Mouse (Mus musculus): ENCODE data around the gene Pck2. TPM values are rescaled to one million over a fixed set of nuclear protein-coding genes. Genes with fewer than 3 reads are reported as not detected.

Pck2 gene
- polyA plus RNA-seq, 1 experiment from 2014 or later: 23.3 TPM

DNA sequence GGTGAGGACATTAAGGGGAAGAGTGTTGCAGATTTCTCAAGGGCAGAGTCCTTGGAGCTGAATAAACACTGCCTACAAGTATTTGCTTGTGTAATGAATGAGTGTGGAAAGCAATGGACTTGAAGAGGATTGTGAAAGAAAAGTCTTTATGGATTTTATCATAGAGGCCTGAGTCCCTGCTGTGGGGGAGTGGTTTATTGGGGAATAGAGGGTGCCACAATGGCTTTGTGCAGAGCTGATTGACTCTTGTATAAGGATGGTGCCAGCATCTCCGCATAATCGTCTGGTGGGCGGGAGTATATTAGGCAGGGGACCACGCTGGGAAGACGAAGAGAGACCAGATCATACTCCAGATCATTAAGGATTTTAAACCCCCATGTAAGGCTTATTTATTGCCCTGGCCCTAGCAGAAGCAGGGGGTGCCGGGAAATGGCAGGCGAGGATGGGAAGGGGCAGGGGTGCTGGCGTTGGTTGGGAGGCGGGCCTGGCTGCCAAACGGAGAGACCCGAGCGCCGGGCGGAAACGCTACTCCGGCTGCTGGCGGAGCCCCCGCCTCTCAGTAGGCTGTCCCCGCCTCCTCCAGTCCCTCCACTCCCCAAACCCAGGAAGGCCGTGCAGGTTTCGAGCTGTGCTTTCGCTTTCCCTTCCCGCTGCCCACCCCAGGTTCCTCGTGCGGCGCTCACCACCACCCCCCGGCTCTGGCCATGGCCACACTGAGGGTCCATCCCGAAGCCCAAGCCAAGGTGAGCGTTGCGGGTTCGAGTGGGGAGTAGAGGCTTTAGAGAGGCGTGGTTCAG, 38.0 kb downstream of the Pck2 start, which contains the start of gene Psme1:
Gene Psme1 (plus strand): TSS at position 253 of the 797 bp plus-strand sequence.
- Histone ChIP-seq H3K27me3 (replicated peaks; ENCODE audit: control insufficient read depth, insufficient read depth, low read length) (no peaks in the 10 kb centered on the region), H3K36me3 (ENCODE audit: control insufficient read depth, insufficient read depth) (no peaks in the 10 kb centered on the region), H3K9me3 (ENCODE audit: control insufficient read depth, low read length) (no peaks in the 10 kb centered on the region), H3K4me3 (replicated peaks; ENCODE audit: low read length) (peak within 1 kb of the TSS; percentile 84), H3K4me2 (ENCODE audit: low read length) (peak within 1 kb of the TSS; percentile 90), H3K27ac (ENCODE audit: low read length) (peak within 1 kb of the TSS; percentile 94), H3K9ac (replicated peaks; ENCODE audit: low read depth, low read length) (peak within 1 kb of the TSS; percentile 93), H3K4me1 (replicated peaks; ENCODE audit: control insufficient read depth, insufficient read depth, low read length) (peaks cover 15% of the 10 kb centered on the region)
- peak; percentile 96 for ATAC-seq
- WGBS: 0% methylated on average over 29 of the region's 32 CpGs

DNA sequence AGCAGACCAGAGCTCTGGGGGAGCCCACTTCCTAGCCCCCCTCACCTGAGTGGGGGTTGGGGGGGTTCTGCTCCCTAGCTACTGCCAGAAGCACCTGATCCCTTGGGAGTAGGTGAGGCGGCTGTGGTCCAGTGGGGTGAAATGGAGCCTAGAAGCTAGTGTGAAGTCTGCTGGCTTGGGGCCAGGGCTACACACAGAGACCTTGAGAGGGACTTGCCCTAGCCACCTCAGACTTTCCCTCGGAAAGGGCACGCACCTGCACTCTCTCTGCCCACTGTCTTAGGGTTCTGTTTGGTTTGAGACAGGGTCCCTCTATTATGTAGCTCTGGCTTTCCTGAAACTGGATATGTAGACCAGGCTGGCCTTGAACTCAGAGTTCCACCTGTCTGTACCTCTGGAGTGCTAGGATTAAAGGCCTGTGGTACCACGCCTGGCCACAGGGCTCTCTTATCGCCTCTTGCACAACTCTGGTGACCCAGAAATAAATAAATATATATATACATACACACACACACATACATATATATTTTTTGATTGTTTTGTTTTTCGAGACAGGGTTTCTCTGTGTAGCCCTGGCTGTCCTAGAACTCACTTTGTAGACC, 38.7 kb downstream of the Pck2 start:
- 30% methylated on average over 6 of the region's 6 CpGs for WGBS
- H3K4me1 ChIP-seq (replicated peaks; ENCODE audit: control insufficient read depth, insufficient read depth, low read length): peaks cover 15% of the 10 kb centered on the region
- ATAC-seq: no peak; the same call in 1 of the 2 replicates

GRCm38 (mm10) chr14:55579511-55580496, 39.7 kb downstream of the Pck2 start:
- Histone ChIP-seq H3K4me2 (ENCODE audit: low read length) (no peak overlapping the region), H3K9ac (replicated peaks; ENCODE audit: low read depth, low read length) (no peak overlapping the region), H3K36me3 (ENCODE audit: control insufficient read depth, insufficient read depth) (no peaks in the 10 kb centered on the region), H3K4me3 (replicated peaks; ENCODE audit: low read length) (no peak overlapping the region), H3K27ac (ENCODE audit: low read length) (no peak overlapping the region), H3K4me1 (replicated peaks; ENCODE audit: control insufficient read depth, insufficient read depth, low read length) (peaks cover 19% of the 10 kb centered on the region), H3K9me3 (ENCODE audit: control insufficient read depth, low read length) (no peaks in the 10 kb centered on the region), H3K27me3 (replicated peaks; ENCODE audit: control insufficient read depth, insufficient read depth, low read length) (no peaks in the 10 kb centered on the region)
- WGBS: 87% methylated on average over 23 of the region's 23 CpGs
- no peak for ATAC-seq

More for the DNA sequence above, 38.7 kb downstream of the Pck2 start:
- Histone ChIP-seq H3K27me3 (replicated peaks; ENCODE audit: control insufficient read depth, insufficient read depth, low read length) (no peaks in the 10 kb centered on the region), H3K4me3 (replicated peaks; ENCODE audit: low read length) (peak overlapping the region; percentile 84), H3K4me2 (ENCODE audit: low read length) (peak overlapping the region; percentile 90), H3K36me3 (ENCODE audit: control insufficient read depth, insufficient read depth) (no peaks in the 10 kb centered on the region), H3K27ac (ENCODE audit: low read length) (peak overlapping the region; percentile 94), H3K9ac (replicated peaks; ENCODE audit: low read depth, low read length) (peak overlapping the region; percentile 93), H3K9me3 (ENCODE audit: control insufficient read depth, low read length) (no peaks in the 10 kb centered on the region)

DNA sequence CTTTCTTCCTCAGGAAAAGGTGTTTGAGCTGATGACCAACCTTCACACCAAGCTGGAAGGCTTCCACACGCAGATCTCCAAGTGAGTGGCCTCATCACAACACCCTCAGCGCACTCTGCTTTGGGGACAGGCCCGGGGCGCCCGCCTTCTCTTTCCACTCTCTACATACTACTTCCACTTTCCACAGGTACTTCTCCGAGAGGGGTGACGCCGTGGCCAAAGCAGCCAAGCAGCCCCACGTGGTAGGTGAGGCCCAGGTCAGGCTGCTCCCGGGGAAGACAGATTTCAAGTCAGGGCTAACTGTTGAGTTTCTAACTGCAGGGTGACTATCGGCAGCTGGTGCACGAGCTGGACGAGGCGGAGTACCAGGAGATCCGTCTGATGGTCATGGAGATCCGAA, 40.7 kb downstream of the Pck2 start:
- 96% methylated on average over 16 of the region's 16 CpGs for WGBS

DNA sequence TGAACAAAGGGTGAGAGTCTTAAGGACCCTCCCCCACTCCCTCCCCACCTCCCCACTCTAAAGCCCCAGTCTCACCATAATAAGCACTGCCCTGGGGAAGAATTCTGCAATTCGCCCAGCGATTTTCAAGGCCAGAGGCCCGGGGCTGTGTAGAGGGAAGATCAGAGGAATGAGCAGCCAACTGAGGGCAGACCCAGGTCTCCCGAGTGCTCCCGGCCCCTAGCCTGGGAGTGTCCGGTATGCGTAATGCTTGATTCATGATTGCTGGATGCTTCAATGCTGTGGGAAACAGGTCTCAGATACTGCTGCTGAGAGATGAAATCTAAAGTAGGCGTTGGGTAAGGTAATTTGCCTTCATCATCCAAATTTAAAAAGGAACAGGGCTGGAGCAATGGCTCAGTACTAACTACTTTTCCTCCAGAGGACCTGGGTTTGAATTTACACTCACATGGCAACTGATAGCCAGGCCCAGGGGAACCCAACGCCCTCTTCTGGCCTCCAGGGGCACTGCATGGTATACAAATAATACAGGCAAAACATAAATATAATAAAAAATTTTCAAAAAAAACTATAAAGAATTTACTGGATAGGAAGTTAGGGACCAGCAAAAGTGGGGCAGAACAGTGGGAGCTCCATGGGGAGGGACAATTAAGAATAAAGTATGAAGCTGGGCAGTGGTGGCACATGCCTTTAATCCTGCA, 42.1 kb downstream of the Pck2 start:
- Histone ChIP-seq H3K27ac (ENCODE audit: low read length) (no peak overlapping the region), H3K9ac (replicated peaks; ENCODE audit: low read depth, low read length) (no peak overlapping the region), H3K4me3 (replicated peaks; ENCODE audit: low read length) (no peak overlapping the region), H3K4me2 (ENCODE audit: low read length) (no peak overlapping the region), H3K4me1 (replicated peaks; ENCODE audit: control insufficient read depth, insufficient read depth, low read length) (peaks cover 24% of the 10 kb centered on the region), H3K9me3 (ENCODE audit: control insufficient read depth, low read length) (no peaks in the 10 kb centered on the region), H3K27me3 (replicated peaks; ENCODE audit: control insufficient read depth, insufficient read depth, low read length) (no peaks in the 10 kb centered on the region), H3K36me3 (ENCODE audit: control insufficient read depth, insufficient read depth) (no peaks in the 10 kb centered on the region; the same call in 1 of the 2 replicates)
- 80% methylated on average over 9 of the region's 9 CpGs for WGBS
- no peak for ATAC-seq

More for the DNA sequence above, 40.7 kb downstream of the Pck2 start:
- no peak overlapping the region for H3K27ac ChIP-seq (ENCODE audit: low read length)
- peaks cover 24% of the 10 kb centered on the region for H3K4me1 ChIP-seq (replicated peaks; ENCODE audit: control insufficient read depth, insufficient read depth, low read length)
- H3K9me3 ChIP-seq (ENCODE audit: control insufficient read depth, low read length): no peaks in the 10 kb centered on the region
- no peak overlapping the region for H3K4me3 ChIP-seq (replicated peaks; ENCODE audit: low read length)
- H3K9ac ChIP-seq (replicated peaks; ENCODE audit: low read depth, low read length): no peak overlapping the region
- ATAC-seq: no peak
- no peak overlapping the region for H3K4me2 ChIP-seq (ENCODE audit: low read length)
- no peaks in the 10 kb centered on the region for H3K36me3 ChIP-seq (ENCODE audit: control insufficient read depth, insufficient read depth)
- H3K27me3 ChIP-seq (replicated peaks; ENCODE audit: control insufficient read depth, insufficient read depth, low read length): no peaks in the 10 kb centered on the region

GRCm38 (mm10) chr14:55584303-55584701, 44.2 kb downstream of the Pck2 start:
- H3K9me3 ChIP-seq (ENCODE audit: control insufficient read depth, low read length): no peaks in the 10 kb centered on the region
- ATAC-seq: no peak
- H3K4me2 ChIP-seq (ENCODE audit: low read length): peak overlapping the region; percentile 56
- H3K4me1 ChIP-seq (replicated peaks; ENCODE audit: control insufficient read depth, insufficient read depth, low read length): peaks cover 11% of the 10 kb centered on the region
- peaks cover 2% of the 10 kb centered on the region; the same call in 1 of the 2 replicates for H3K36me3 ChIP-seq (ENCODE audit: control insufficient read depth, insufficient read depth)
- H3K27ac ChIP-seq (ENCODE audit: low read length): no peak overlapping the region
- H3K4me3 ChIP-seq (replicated peaks; ENCODE audit: low read length): peak overlapping the region; percentile 52
- peak overlapping the region; percentile 61 for H3K9ac ChIP-seq (replicated peaks; ENCODE audit: low read depth, low read length)
- no peaks in the 10 kb centered on the region for H3K27me3 ChIP-seq (replicated peaks; ENCODE audit: control insufficient read depth, insufficient read depth, low read length)
- WGBS: 40% methylated on average over 5 of the region's 5 CpGs

DNA sequence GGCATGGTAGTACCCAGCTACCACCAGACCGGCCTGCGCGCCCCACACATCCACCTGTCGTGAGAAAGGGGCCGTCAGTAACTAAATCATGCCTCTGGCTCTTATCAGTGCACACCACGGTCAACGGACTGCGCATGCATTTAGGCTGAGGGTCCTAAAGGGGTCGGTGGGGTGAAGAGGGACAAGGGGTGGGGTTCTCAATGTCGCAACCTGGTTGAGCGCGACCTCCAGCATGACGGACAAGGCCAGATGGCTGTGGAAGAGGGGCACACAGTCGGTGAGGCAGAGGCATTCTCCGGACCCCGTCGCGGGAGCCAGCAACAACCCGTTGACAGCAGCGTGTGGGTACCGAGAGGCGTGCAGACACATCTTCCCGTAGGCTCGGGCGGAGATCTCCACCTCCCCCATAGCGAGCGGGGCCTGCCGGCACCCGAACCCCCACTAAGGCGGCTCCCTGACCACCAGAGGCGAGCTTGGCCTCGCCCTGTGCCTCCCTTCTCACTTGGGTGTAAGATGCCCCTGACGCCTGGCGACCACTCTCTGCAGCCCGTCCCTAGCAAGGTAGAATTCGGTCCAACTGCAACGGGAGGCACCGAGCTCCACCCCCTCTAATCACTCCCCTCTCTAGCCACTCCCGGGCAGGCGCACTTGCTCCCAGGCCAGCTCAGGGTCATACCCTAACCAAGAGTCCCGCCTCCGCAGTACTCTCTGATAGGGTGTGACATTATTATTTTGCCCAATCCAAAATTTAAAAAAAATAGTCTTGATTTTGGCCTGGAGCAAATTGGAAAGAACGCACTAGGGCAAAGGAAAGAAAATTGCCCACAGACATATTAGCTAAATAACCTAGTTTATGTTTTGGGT, 44.9 kb downstream of the Pck2 start, which contains the start of gene Emc9:
Gene Emc9 (minus strand): TSS at position 601 of the 864 bp plus-strand sequence.
- H3K27ac ChIP-seq (ENCODE audit: low read length): no peak within 1 kb of the TSS
- no peaks in the 10 kb centered on the region for H3K9me3 ChIP-seq (ENCODE audit: control insufficient read depth, low read length)
- peaks cover 11% of the 10 kb centered on the region for H3K4me1 ChIP-seq (replicated peaks; ENCODE audit: control insufficient read depth, insufficient read depth, low read length)
- no peaks in the 10 kb centered on the region for H3K27me3 ChIP-seq (replicated peaks; ENCODE audit: control insufficient read depth, insufficient read depth, low read length)
- peak within 1 kb of the TSS; percentile 56 for H3K4me2 ChIP-seq (ENCODE audit: low read length)
- peak; percentile 77 for ATAC-seq
- peaks cover 2% of the 10 kb centered on the region; the same call in 1 of the 2 replicates for H3K36me3 ChIP-seq (ENCODE audit: control insufficient read depth, insufficient read depth)
- peak within 1 kb of the TSS; percentile 52 for H3K4me3 ChIP-seq (replicated peaks; ENCODE audit: low read length)
- 3% methylated on average over 43 of the region's 43 CpGs for WGBS
- H3K9ac ChIP-seq (replicated peaks; ENCODE audit: low read depth, low read length): peak within 1 kb of the TSS; percentile 61

DNA sequence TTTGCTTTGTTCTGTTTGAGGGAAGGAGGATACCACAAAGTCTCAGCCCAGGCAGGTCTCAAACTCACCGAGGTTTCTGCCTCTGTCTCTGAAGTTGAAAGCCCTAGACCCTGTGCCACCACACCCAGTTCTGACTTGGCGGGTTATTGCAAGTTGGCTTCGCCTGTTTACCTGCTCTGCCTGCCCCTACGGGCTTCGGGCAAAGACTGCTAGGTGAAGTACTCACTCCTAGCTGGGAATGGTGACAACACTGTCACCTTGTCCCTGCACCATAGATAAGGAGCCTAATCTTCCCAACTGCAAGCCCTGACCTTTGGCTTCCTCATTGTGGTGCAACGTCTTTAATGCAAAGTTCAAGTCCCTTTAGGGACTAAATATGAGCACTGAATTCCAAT, 45.5 kb downstream of the Pck2 start:
- no peaks in the 10 kb centered on the region for H3K27me3 ChIP-seq (replicated peaks; ENCODE audit: control insufficient read depth, insufficient read depth, low read length)
- peaks cover 17% of the 10 kb centered on the region for H3K4me1 ChIP-seq (replicated peaks; ENCODE audit: control insufficient read depth, insufficient read depth, low read length)
- 67% methylated on average over 6 of the region's 6 CpGs for whole genome bisulfite sequencing
- no peak for ATAC-seq
- H3K27ac ChIP-seq (ENCODE audit: low read length): no peak overlapping the region
- no peak overlapping the region; the same call in 1 of the 2 replicates for H3K4me3 ChIP-seq (replicated peaks; ENCODE audit: low read length)
- no peaks in the 10 kb centered on the region for H3K9me3 ChIP-seq (ENCODE audit: control insufficient read depth, low read length)
- peaks cover 2% of the 10 kb centered on the region; the same call in 1 of the 2 replicates for H3K36me3 ChIP-seq (ENCODE audit: control insufficient read depth, insufficient read depth)
- H3K4me2 ChIP-seq (ENCODE audit: low read length): peak overlapping the region; percentile 56
- H3K9ac ChIP-seq (replicated peaks; ENCODE audit: low read depth, low read length): no peak overlapping the region
